Mouse (Mus musculus): ENCODE measurements around the gene Fam173a.
"Not testable (repeated sequence)": the region's sequence is repeated elsewhere in the genome, so short reads cannot be mapped to it uniquely, and the experiment has no call there.

The Fam173a gene

GRCm38 (mm10) chr17:25828712-25829557, 36.2 kb upstream of the Fam173a start, which contains the start of gene Jmjd8:
TSS of gene Jmjd8 (plus strand) at chr17:25828867.
- DNase-seq (ENCODE audit: extremely low read depth, insufficient read length, low spot score), result peak; percentile 61

DNA sequence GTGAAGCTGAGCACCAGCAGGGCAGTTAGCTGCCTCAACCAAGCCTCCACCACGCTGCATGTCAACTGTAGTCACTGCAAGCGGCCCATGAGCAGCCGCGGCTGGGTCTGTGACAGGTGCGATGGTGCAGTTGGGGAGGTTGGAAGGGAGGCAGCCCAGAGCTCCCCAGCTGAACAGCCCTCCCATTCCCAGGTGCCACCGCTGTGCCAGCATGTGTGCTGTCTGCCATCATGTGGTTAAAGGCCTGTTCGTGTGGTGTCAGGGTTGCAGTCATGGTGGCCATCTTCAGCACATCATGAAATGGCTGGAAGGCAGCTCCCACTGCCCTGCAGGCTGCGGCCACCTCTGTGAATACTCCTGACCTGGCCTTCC, 35.5 kb upstream of the Fam173a start:
- DNase-seq (ENCODE audit: extremely low read depth, insufficient read length, low spot score), result no peak

DNA sequence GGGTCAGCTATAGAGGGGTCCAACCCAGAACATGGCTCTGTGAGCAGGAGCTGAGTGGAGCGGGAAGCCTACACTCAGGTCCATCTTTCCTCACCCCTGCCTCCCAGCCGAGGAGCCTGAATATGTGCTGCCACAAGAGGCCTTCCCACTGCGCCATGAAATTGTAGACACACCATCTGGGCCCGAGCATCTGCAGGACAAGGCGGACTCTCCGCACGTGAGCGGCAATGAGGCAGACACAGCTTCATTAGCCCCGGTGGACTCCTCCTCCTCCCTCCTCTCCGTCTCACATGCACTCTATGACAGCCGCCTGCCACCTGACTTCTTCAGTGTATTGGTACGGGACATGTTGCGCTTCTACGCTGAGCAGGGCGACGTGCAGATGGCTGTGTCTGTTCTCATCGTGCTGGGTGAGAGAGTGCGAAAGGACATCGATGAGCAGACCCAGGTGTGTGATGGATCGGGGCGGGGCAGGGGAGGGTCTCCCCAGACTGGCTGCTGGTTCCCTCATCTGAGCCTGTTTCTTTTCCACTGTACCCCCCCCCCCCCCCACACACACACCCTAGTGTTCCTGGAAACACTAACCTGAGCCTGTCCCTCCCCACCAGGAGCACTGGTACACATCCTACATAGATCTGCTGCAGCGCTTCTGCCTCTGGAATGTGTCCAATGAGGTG, 35.0 kb upstream of the Fam173a start:
- DNase-seq (ENCODE audit: extremely low read depth, insufficient read length, low spot score), result no peak

DNA sequence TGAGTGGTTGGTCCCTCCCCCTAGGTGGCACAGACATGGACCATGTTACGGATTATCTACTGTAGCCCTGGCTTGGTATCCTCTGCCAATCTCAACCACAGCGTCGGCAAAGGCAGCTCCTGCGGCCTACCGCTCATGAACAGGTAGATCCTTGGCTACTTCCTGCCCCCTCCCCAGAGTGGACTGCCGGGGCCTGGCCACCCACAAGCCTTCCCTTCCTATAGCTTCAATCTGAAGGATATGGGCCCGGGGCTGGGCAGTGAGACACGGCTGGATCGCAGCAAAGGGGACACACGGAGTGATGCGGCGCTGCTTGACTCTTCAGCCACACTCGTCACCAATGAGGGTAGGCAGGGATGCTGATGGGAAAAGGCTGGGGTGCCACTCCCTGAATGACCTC, 34.3 kb upstream of the Fam173a start:
- no peak for DNase-seq (ENCODE audit: extremely low read depth, insufficient read length, low spot score)

GRCm38 (mm10) chr17:25825984-25826570, 33.4 kb upstream of the Fam173a start:
- DNase-seq (ENCODE audit: extremely low read depth, insufficient read length, low spot score), result no peak

DNA sequence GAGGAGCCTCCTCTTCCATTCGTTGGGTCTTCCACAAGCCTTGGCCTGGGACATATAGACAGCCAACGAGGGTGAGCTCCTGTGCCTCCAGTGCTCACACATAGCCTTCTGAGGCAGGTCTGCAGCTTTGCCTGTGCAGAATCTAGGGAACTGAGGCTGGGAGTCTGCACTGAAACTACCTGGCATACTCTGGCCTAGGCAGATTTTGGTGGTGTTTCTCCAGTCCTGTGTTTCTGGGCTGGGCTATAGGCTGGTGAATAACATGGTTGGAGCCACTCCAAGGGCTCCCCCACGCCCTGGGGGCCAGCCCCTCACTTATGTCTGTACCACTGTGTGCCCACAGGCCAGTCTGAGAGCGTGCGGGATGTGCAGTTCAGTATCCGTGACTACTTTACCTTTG, 32.6 kb upstream of the Fam173a start:
- no peak for DNase-seq (ENCODE audit: extremely low read depth, insufficient read length, low spot score)

DNA sequence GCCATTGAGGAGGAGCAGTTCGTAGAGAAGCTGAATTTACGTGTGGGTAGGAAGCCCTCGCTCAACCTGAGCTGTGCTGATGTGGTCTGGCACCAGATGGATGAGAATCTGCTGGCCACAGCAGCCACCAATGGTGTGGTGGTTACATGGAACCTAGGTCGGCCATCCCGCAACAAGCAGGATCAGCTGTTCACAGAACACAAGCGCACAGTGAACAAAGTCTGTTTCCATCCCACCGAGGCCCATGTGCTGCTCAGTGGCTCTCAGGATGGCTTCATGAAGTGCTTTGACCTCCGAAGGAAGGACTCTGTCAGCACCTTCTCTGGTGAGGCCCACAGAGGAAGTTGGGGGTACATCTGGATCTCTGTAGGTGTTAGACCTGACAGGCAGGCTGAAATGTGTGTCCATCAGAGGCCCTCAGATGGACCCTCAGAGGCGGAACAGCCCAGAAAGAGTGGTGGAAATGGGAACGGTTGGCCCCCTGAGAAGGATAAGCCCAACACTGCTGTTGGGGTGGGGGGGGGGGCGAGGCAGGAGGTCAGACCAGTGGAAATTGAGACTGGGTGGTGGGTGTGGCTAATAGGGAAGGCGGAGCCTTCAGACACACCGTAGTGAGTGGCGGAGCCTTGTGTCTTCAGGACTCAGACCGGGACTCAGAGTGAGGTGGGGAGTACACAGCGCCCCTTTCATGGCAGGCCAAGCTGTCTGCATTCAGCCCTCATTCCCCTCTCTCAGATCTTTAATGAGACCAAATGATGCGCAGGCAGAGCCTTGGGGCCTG, 31.9 kb upstream of the Fam173a start:
- DNase-seq (ENCODE audit: extremely low read depth, insufficient read length, low spot score), result no peak

- DNase-seq (ENCODE audit: extremely low read depth, insufficient read length, low spot score), result peak; percentile 62
Measured at GRCm38 (mm10) chr17:25823452-25823851, 30.8 kb upstream of the Fam173a start, which contains the start of gene Wdr24. TSS of gene Wdr24 (plus strand) at chr17:25823627.

DNA sequence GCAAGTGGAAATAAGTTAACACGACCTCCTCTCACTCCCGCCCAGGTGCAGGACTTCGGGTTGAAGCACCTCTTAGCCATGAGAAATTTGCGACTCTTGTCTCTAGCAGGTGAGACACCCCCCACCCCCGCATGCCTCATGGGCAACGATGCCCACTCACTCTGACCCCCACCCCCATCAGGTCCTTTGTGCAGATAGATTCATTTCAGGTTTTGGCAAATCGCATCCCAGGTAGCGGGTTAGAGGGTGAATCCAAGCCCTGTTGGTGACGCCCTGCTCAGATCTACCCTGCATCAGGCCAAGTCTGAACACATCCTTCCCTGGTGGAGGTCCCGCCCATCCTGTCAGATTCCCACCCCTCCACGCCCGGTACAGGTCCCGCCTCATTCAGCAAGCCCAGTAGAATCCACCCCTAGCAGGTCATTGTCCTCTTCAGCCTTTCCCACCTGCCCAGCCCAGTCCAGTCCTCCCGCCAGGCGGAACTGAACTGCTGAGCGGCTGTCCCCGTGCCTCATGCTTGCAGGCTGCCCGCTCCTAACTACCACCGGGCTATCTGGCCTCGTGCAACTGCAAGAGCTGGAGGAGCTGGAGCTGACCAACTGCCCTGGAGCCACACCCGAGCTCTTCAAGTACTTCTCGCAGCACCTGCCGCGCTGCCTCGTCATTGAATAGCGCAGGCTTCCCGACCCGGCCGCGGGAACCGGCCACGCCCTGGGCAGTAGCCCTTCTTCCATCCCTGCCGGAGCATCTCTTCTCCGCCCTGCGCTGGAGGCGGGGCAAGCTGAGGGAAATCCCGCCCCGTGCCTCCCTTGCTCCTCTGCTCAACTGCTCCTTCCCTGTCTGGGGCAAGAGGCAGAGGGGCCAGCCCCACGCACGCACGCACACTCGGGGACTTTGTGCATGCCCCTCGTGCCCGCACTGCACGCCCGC, 26.4 kb upstream of the Fam173a start:
- peak; percentile 89 for DNase-seq (ENCODE audit: extremely low read depth, insufficient read length, low spot score)

DNA sequence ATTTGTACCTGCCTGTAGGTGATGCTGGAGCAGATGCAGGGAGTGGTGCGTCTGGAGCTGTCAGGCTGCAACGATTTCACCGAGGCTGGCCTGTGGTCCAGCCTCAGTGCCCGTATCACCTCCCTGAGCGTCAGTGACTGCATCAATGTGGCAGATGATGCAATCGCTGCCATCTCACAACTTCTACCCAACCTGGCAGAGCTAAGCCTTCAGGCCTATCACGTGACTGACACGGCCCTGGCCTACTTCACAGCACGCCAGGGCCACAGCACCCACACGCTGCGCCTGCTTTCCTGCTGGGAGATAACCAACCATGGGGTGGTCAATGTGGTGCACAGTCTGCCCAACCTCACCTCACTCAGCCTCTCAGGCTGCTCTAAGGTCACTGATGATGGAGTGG, 25.0 kb upstream of the Fam173a start:
- DNase-seq (ENCODE audit: extremely low read depth, insufficient read length, low spot score), result no peak

GRCm38 (mm10) chr17:25813471-25813870, 20.8 kb upstream of the Fam173a start:
- no peak for DNase-seq (ENCODE audit: extremely low read depth, insufficient read length, low spot score)

- DNase-seq (ENCODE audit: extremely low read depth, insufficient read length, low spot score), result no peak
Measured at GRCm38 (mm10) chr17:25810890-25811289, 18.2 kb upstream of the Fam173a start.

DNA sequence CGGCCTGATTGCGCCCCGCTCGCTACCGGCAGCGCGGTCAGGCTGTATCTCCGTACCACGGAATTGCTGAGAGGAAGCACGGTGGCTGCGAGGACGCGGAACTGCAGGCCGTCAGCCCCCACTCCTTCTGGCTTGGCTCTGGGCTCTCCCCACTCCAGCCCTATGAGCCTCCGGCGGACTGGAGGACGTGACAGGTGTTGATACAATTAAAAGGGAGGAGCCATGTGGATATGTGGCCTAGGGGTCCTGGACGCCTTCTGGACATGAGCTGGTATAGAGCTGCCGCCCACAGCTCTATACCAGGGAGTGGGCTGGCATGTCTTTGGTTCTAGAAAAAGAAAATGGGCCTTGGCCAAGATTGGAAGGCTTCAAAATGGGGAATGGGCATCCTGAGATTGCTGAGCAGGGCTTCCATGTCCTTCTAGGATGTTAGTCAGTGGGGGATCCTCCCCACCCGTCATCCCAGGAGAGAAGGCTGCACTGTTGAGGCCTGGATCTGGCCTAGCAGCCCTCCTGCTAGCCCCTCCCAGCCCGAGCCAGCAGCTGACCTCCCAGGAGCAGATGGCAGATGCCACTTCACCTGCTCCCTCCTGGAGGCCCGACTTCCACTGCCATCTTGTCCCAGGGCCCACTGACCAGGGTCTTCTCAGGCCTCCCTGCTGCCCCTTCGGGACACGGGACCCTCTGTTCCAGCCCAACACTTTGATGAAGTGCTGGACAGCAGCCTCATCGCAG, 17.1 kb upstream of the Fam173a start:
- no peak for DNase-seq (ENCODE audit: extremely low read depth, insufficient read length, low spot score)

DNA sequence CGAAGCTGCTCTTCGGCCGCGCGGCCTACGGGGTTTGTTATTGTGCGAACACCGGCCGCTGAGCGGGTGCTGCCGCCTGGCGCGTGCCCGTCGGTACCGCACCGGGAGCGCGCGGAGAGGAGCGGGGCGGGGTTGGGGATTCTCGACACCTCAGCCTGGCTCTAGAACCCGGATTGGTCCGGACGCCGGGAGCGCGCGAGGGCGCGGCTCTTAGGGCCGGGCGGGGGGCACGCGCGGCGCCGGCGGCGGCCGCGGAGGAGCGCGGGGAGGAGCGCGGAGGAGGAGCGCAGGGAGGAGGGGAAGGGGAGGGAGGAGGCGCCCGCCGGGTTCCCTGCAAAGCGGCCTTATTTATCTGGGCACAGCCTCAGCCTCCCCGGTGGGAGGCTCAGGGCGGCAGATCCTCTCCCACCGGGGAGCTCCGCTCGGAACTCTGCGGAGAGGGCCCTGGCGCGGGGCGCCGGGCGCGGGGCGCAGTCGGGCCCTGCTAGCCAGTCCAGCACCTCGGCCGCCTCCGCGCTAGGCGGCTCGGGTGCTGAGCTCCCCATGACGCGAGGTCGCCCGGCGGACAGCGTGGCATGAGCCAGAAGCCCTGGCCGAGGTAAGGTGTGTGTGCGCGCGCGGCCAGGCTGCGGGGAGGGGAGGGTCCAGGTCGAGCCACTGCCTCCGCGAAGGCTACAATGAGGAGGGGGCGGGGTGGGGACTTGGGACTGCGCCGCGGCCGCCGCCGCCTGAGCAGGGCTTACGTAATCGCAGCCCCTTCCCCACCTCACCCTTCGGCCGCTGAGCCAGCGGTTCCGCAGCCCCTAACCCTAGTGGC, 16.3 kb upstream of the Fam173a start, which contains the start of gene Fbxl16:
Gene Fbxl16, plus strand, starts transcription at position 297 of the 817 bp plus-strand sequence.
- no peak for DNase-seq (ENCODE audit: extremely low read depth, insufficient read length, low spot score)

- DNase-seq (ENCODE audit: extremely low read depth, insufficient read length, low spot score), result no peak
Measured at GRCm38 (mm10) chr17:25808028-25808427, 15.3 kb upstream of the Fam173a start.

DNA sequence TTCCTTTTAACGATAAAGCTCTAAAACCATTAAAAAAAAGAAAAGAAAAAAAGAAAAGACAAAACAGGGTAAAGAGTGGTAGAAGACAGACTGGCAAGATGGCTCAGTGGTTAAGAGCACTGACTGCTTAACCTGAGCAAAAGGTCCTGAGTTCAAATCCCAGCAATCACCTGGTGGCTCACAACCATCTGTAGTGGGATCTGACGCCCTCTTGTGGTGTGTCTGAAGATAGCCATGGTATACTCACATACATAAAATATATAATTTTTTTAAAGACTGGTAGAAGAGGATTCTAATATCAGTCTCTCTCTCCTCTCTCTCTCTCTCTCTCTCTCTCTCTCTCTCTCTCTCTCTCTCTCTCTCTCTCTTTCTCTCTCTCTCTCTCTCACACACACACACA, 14.8 kb upstream of the Fam173a start:
- not testable (repeated sequence) for DNase-seq (ENCODE audit: extremely low read depth, insufficient read length, low spot score)

DNA sequence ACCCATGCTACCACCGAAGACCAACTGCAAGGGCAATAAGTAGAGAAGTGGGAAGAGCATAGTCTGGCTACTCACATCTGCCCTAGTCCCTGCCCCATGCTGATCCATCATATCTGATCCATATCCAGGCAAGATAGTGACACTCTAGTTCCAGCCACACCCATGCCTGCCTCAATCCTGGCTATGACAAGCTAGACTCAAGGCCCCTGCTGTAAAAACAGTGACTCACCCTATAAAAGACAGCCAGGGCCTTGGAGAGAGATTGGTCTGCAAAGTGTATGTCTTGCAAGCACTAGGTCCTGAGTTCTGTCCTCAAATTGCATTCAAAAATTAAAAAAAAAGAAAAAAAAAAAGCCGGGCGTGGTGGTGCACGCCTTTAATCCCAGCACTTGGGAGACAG, 13.8 kb upstream of the Fam173a start:
- peak; percentile 56 for DNase-seq (ENCODE audit: extremely low read depth, insufficient read length, low spot score)

GRCm38 (mm10) chr17:25802825-25803517, 10.3 kb upstream of the Fam173a start:
- DNase-seq (ENCODE audit: extremely low read depth, insufficient read length, low spot score), result peak; percentile 76

Data from 3134 (cell line).